Mouse (Mus musculus): ENCODE measurements at regions not wholly inside any gene's neighbourhood (a gene's known extent, or its start where the extent isn't known, plus 50 kb on each side); places are given as distances from the start of the nearest gene placed in this dataset.
"Not testable (repeated sequence)": the region's sequence is repeated elsewhere in the genome, so short reads cannot be mapped to it uniquely, and the experiment has no call there.

DNA sequence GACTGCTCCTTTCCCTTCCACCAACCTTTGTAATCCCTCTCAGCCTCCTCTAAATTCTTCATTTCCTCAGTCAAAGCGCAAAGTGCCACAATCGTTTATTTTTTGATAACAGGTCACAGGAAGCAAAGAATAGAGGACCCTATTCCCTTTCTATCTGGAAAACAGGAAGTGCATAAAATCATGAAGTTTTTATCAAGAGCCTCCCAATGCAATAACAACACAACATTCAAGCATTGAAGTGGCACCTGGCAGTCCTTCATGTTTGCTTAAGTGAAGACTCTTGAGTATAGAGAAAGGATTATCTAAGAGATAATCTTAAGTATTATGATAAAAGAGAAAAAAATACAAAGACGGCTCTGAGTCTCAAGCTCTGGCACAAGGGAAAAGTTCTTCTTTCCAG, 111.9 kb downstream of the Ibtk start:
- no peak for DNase-seq

- DNase-seq: no peak
Measured at GRCm38 (mm10) chr9:85636131-85636447, 113.0 kb downstream of the Ibtk start.

DNA sequence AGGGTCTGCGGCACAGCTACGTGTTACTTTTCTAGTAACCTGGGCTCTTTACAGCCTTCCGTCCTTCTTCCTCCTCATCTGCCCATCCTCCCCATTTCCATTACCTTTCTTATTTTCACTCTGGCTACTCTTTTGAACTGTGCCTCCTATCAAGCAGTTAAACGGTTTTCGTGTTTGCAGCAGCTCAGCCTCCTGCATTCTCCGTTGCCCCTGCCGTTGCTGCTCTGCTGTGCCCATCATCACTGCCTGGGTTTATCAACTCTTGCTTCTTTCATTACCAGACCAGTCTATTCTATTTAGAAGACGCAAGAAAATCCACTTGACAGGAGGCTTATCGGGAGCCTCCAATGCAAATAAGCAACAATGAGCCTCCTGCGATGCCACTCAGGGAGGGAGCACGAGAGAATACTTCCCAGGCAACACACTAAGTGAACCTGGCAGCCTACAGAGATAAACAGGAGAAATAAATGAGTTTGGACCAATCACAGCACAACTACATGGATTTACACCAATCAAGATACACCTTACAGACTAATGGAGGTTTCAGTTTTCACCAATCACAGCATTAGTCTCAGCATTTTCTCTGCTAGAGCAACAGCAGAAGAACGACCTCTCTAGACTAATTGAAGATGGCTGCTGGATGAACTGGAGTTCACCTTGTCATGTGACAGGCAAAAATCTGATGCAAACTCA, 113.5 kb downstream of the Ibtk start:
- no peak for DNase-seq

GRCm38 (mm10) chr9:85634786-85635185, 114.3 kb downstream of the Ibtk start:
- not testable (repeated sequence) for DNase-seq

GRCm38 (mm10) chr9:85617972-85618371, 131.2 kb downstream of the Ibtk start:
- no peak for DNase-seq

DNA sequence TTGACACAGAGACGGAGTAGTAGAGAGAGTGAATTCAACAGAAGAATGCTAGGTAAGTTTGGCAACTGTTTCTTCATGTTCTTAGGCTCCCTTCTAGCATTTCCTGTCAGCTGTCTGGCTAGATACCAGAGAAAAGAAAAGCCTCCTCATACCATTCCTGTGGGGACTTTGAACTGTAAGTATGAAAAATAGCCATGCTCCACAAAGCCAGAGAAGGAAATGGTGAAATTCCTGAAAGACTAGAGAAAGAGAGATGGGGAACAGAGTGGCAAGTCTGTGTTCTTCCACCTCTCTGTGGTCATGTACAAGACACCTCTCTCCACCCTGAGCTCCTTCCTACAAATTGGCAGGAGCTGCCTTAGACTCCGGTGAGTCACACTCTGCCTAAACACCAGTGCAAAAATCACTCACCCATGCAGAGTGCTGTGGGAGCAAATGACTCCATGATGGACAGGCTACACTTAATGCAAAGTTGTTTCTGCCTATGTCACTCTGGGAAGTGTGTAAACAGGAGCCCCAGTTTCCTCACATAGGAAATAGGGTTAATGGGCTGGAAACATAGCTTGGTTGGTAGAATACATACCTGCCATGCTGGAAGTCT, 131.9 kb downstream of the Ibtk start:
- peak; percentile 6 to 29 for DNase-seq

DNA sequence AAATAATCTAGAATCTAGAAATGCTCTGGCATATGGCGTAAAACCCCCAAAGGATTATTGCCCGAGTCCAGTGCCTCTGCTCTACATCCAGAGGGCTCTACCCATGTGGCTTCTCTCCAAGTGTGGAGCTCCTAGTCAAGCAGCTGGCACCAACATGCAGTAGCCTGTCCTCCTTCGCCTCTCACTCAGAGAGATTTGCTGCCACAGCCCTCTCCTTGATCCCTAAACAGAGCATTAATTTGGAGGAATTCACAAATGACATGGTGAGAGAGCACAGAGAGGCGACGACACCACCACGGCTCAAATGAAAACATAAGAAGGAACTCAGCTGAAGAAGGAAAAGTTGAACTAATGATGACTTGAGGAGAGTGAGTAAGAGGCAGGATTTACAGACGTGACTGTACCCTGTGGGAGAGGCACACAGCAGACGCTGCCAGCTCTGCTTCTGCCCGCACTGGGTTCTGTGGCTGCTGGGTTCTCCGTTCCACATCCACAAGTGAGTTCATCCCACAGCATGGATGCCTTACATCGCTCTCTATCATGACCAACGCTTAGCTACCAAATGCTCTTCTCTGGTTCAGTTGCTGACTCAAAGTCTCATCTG, 132.8 kb downstream of the Ibtk start:
- DNase-seq: peak; percentile 4 to 11

GRCm38 (mm10) chr9:85609152-85609551, 140.0 kb downstream of the Ibtk start:
- DNase-seq: no peak

- DNase-seq: peak; percentile 36 to 40
Measured at GRCm38 (mm10) chr9:85596959-85597358, 152.2 kb downstream of the Ibtk start.

- no peak for DNase-seq
Measured at GRCm38 (mm10) chr9:85593867-85594266, 155.3 kb downstream of the Ibtk start.

DNA sequence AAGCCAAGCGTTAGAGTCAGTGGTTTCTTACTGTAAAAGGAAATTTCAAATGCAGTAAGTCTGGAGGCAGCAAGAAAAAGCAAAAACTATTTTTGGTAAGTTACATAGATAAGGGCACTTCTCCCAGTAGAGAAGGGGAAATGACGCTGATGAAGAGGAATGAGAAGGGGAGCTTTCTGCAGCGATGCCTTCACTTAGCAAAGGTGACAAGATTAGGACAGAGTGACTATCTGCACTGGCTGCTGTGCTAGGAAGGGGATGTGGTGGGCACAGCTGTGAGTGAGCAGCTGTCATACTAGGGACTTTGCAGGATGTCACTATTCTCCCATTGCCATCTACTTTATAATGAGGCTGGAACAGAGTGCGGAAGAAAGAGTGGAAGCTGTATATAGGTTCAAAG, 156.5 kb downstream of the Ibtk start:
- DNase-seq: no peak

DNA sequence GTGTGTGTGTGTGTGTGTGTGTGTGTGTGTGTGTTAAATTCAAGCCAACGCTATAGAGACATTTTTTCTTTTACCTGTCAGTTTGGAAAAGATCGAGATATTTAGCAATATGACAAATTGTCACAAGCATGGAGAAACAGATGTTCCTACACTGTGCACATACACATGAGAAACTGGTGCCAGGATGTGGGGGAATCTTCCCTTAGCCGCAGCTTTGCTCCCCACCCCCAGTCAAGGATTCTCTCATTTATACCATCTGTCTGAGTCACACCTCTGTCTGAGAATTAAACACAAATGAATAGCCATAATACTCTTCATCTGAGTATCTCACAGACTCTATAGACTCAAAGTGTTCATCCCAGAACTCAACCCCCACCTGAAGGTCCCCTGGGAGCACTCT, 159.9 kb downstream of the Ibtk start:
- DNase-seq: no peak

DNA sequence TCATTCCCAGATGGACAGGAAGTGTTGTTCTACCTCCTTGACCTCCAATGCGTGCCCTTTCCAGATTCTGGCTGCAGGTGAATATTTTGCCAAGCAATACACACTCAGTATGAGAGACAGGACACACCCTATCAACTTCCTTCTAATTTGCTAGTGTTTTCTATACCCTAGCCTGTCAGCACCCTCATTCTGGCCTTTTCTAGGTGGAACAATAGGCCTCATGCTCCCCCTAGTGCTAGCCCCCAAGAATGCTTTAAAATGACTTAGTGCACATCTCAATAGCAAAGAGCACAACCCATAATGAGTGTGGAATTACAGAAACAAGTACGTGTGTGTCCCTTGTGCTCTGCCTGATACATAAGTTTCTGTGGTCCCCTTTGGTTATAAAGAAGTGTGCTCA, 161.1 kb downstream of the Ibtk start:
- peak; percentile 36 to 51 for DNase-seq

DNA sequence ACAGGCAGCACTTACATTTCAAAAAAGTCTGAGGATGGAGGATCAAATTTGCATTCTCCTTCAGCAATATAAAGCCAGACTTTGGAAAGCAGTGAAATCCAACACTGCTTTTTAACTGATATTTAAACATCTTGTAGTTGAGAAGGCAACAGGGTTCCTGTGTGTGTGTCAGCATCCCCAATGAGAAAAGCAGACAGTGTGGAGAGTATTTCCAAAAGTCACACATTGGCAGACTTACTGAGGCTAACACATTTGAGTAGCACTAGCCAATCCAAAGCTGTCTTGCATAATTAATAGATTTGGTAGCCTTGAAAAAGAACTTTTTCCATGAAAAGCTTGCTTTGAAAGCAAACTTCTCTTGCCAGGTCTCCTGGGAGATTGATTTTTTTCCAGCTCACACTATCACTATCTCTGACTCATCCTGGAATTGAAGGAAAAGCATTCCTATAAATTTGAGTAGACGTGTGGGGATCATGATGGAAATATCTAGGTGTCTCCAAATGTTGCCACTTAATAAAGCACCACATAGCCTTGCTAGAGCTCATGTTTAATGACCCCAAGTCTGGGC, 168.0 kb downstream of the Ibtk start:
- DNase-seq: no peak

GRCm38 (mm10) chr9:85577812-85578211, 171.3 kb downstream of the Ibtk start:
- DNase-seq: no peak

DNA sequence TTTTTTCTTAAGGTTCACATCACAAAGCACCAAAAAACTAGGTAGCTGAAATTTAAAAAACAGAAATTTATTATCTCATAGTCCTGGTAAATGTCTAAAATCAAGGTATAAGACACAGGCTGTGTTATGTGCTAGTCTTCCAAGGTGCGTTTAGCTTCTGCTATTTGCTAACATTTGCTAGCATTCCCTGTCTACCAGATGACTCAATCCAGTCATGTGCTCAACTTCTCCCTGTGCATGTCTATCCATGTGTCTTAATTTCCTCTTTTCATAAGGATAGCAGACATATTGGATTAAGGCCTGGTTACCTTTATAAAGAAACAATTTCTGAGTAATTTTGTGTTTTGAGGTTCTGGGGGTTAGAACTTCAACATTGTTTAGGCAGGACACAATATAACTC, 171.8 kb downstream of the Ibtk start:
- no peak for DNase-seq

DNA sequence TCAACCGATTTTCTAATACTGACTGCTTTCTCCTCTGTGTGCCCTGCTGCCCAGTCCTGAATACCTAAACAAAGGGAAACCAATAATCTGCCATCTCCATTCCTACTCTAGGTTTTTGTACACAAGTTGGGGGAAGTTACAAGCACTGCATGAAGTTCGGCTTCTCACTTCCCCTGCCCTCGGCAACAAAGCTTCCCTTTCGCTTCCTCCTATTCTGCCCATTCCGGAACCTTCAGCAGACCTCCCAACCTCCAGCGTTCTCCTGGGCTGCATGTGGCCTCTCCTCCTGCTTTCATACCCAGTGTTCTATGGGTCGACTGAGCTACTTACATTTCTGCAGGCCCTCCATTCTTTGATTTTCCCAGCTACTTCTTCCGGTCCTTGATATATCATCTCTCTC, 180.3 kb downstream of the Ibtk start:
- no peak for DNase-seq

- DNase-seq: no peak
Measured at GRCm38 (mm10) chr9:85551871-85552270, 197.3 kb downstream of the Ibtk start.

DNA sequence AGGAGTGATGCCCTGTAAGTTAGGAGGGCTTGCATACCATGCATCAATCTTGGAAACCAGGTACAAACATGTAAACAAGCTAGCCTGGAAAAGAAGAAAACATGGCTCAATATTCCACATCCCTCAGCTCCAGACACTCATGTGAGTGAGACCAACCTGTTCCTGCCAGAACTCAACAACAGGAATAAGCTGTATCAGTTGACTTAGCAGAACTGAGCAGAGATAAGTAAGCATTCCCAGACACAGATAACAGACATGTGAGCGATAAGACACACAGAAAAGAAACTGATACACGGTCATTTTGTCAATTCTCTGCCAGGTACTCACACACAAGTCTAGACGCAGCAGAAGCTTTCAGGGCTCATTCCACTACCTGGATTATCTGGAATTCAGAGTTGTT, 198.7 kb downstream of the Ibtk start:
- no peak for DNase-seq

DNA sequence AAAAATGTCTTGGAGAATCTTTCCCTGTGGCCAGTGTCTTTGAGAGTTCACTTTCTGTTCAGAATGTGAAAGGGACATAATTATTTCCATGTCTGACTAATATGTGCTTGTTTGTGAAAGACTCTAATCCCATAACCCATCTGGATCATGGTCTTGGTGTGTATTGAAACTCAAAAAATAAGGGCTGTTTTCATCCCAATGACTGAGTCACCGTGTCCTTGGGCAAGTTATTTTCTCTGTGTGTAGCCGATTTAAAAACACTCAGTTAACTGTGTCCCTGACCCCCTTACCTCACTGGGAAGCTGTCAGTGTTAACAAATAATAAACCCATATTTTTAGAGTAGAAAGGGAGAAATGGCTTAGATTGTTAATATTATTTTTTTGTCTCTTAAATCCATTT, 202.9 kb downstream of the Ibtk start:
- no peak for DNase-seq

DNA sequence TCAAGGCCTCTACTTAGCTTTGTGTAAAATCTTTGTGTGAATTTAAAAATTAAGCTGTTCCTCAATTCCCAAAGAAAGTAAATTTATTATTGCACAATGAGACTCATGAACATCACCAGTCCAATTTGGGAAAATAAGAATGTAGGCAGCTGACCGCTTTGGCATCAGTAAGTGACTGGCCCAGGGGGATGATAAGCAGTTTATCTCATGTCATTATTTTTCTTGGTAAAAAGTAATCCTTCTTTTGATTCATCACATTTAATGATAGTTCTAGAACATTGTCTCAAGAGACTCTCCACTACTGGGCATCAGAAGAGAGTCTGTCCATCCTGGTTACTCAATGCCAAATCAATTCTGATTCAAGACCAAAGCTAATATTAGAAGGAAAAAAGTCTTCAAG, 203.6 kb downstream of the Ibtk start:
- no peak for DNase-seq

- DNase-seq: no peak
Measured at GRCm38 (mm10) chr9:85538557-85538956, 210.6 kb downstream of the Ibtk start.

- no peak for DNase-seq
Measured at GRCm38 (mm10) chr9:85528421-85528820, 201.3 kb upstream of the Tent5a start.

GRCm38 (mm10) chr9:85524733-85525132, 197.6 kb upstream of the Tent5a start:
- no peak for DNase-seq
